Mouse (Mus musculus): Measurements from ENCODE around the gene Wbp2. TPM values are rescaled to one million over a fixed set of nuclear protein-coding genes. Genes with fewer than 3 reads are reported as not detected.

Wbp2 gene
- polyA plus RNA-seq, 1 experiment from 2014 or later, result 153 TPM

GRCm38 (mm10) chr11:116076836-116077235 is 10.0 kb downstream of the Wbp2 start:
- Histone ChIP-seq H3K9me3 (replicated peaks; ENCODE audit: control insufficient read depth, low read length) (no peaks in the 10 kb centered on the region), H3K4me1 (ENCODE audit: control insufficient read depth, insufficient read depth, low read length) (peaks cover 11% of the 10 kb centered on the region), H3K4me3 (ENCODE audit: low read length) (peak overlapping the region; percentile 36), H3K4me2 (ENCODE audit: low read depth, low read length) (peak overlapping the region; percentile 47), H3K9ac (ENCODE audit: low read length) (peak overlapping the region; percentile 62), H3K27me3 (ENCODE audit: control insufficient read depth, insufficient read depth, low read length) (no peaks in the 10 kb centered on the region), H3K36me3 (ENCODE audit: control insufficient read depth, insufficient read depth) (peaks cover 26% of the 10 kb centered on the region), H3K27ac (ENCODE audit: low read length) (peak overlapping the region; percentile 54; the same call in 1 of the 2 replicates)
- WGBS, result 54% methylated on average over 7 of the region's 7 CpGs
- ATAC-seq (replicated peaks; ENCODE audit: extremely low read depth, insufficient read depth, low FRiP score), result no peak

GRCm38 (mm10) chr11:116076266-116076540 is 10.6 kb downstream of the Wbp2 start:
- no peaks in the 10 kb centered on the region for H3K9me3 ChIP-seq (replicated peaks; ENCODE audit: control insufficient read depth, low read length)
- H3K27ac ChIP-seq (ENCODE audit: low read length), result no peak overlapping the region
- H3K4me1 ChIP-seq (ENCODE audit: control insufficient read depth, insufficient read depth, low read length), result peaks cover 11% of the 10 kb centered on the region

GRCm38 (mm10) chr11:116075539-116076265 is 11.1 kb downstream of the Wbp2 start:
- WGBS, result 38% methylated on average over 20 of the region's 20 CpGs
- no peaks in the 10 kb centered on the region for H3K27me3 ChIP-seq (ENCODE audit: control insufficient read depth, insufficient read depth, low read length)
- H3K9ac ChIP-seq (ENCODE audit: low read length), result no peak overlapping the region; the same call in 1 of the 2 replicates
- peaks cover 11% of the 10 kb centered on the region for H3K4me1 ChIP-seq (ENCODE audit: control insufficient read depth, insufficient read depth, low read length)
- peaks cover 18% of the 10 kb centered on the region for H3K36me3 ChIP-seq (ENCODE audit: control insufficient read depth, insufficient read depth)
- no peak overlapping the region for H3K4me2 ChIP-seq (ENCODE audit: low read depth, low read length)
- no peak overlapping the region for H3K27ac ChIP-seq (ENCODE audit: low read length)
- no peak overlapping the region for H3K4me3 ChIP-seq (ENCODE audit: low read length)
- no peak for ATAC-seq (replicated peaks; ENCODE audit: extremely low read depth, insufficient read depth, low FRiP score)
- H3K9me3 ChIP-seq (replicated peaks; ENCODE audit: control insufficient read depth, low read length), result no peaks in the 10 kb centered on the region

More at GRCm38 (mm10) chr11:116076266-116076540, 10.6 kb downstream of the Wbp2 start:
- peak overlapping the region; percentile 47; the same call in 1 of the 2 replicates for H3K4me2 ChIP-seq (ENCODE audit: low read depth, low read length)
- H3K4me3 ChIP-seq (ENCODE audit: low read length), result no peak overlapping the region; the same call in 1 of the 2 replicates
- peak overlapping the region; percentile 62; the same call in 1 of the 2 replicates for H3K9ac ChIP-seq (ENCODE audit: low read length)
- H3K27me3 ChIP-seq (ENCODE audit: control insufficient read depth, insufficient read depth, low read length), result no peaks in the 10 kb centered on the region
- no peak for ATAC-seq (replicated peaks; ENCODE audit: extremely low read depth, insufficient read depth, low FRiP score)
- peaks cover 21% of the 10 kb centered on the region for H3K36me3 ChIP-seq (ENCODE audit: control insufficient read depth, insufficient read depth)
- WGBS, result 61% methylated on average over 7 of the region's 7 CpGs

GRCm38 (mm10) chr11:116074436-116074991 is 12.3 kb downstream of the Wbp2 start:
- Histone ChIP-seq H3K4me1 (ENCODE audit: control insufficient read depth, insufficient read depth, low read length) (peaks cover 11% of the 10 kb centered on the region), H3K36me3 (ENCODE audit: control insufficient read depth, insufficient read depth) (peaks cover 7% of the 10 kb centered on the region), H3K4me2 (ENCODE audit: low read depth, low read length) (no peak overlapping the region), H3K9me3 (replicated peaks; ENCODE audit: control insufficient read depth, low read length) (no peaks in the 10 kb centered on the region), H3K27ac (ENCODE audit: low read length) (no peak overlapping the region), H3K9ac (ENCODE audit: low read length) (no peak overlapping the region), H3K27me3 (ENCODE audit: control insufficient read depth, insufficient read depth, low read length) (no peaks in the 10 kb centered on the region), H3K4me3 (ENCODE audit: low read length) (no peak overlapping the region)
- ATAC-seq (replicated peaks; ENCODE audit: extremely low read depth, insufficient read depth, low FRiP score), result no peak
- WGBS, result 56% methylated on average over 7 of the region's 7 CpGs

GRCm38 (mm10) chr11:116072608-116073007 is 14.2 kb downstream of the Wbp2 start:
- Histone ChIP-seq H3K27me3 (ENCODE audit: control insufficient read depth, insufficient read depth, low read length) (no peaks in the 10 kb centered on the region), H3K36me3 (ENCODE audit: control insufficient read depth, insufficient read depth) (no peaks in the 10 kb centered on the region), H3K27ac (ENCODE audit: low read length) (no peak overlapping the region), H3K4me2 (ENCODE audit: low read depth, low read length) (no peak overlapping the region), H3K9ac (ENCODE audit: low read length) (no peak overlapping the region), H3K4me1 (ENCODE audit: control insufficient read depth, insufficient read depth, low read length) (peaks cover 6% of the 10 kb centered on the region; the same call in 1 of the 2 replicates), H3K4me3 (ENCODE audit: low read length) (no peak overlapping the region), H3K9me3 (replicated peaks; ENCODE audit: control insufficient read depth, low read length) (no peaks in the 10 kb centered on the region)
- WGBS, result 63% methylated on average over 3 of the region's 3 CpGs
- ATAC-seq (replicated peaks; ENCODE audit: extremely low read depth, insufficient read depth, low FRiP score), result no peak

- Histone ChIP-seq H3K9ac (ENCODE audit: low read length) (no peak overlapping the region), H3K4me1 (ENCODE audit: control insufficient read depth, insufficient read depth, low read length) (peaks cover 3% of the 10 kb centered on the region; the same call in 1 of the 2 replicates), H3K4me2 (ENCODE audit: low read depth, low read length) (no peak overlapping the region), H3K27me3 (ENCODE audit: control insufficient read depth, insufficient read depth, low read length) (no peaks in the 10 kb centered on the region), H3K36me3 (ENCODE audit: control insufficient read depth, insufficient read depth) (no peaks in the 10 kb centered on the region), H3K9me3 (replicated peaks; ENCODE audit: control insufficient read depth, low read length) (no peaks in the 10 kb centered on the region), H3K27ac (ENCODE audit: low read length) (no peak overlapping the region), H3K4me3 (ENCODE audit: low read length) (no peak overlapping the region)
- no peak for ATAC-seq (replicated peaks; ENCODE audit: extremely low read depth, insufficient read depth, low FRiP score)
- 59% methylated on average over 5 of the region's 5 CpGs for WGBS
Observed at GRCm38 (mm10) chr11:116071510-116071909, 15.3 kb downstream of the Wbp2 start.

- no peaks in the 10 kb centered on the region for H3K27me3 ChIP-seq (ENCODE audit: control insufficient read depth, insufficient read depth, low read length)
- H3K4me2 ChIP-seq (ENCODE audit: low read depth, low read length), result no peak overlapping the region
- H3K4me3 ChIP-seq (ENCODE audit: low read length), result no peak overlapping the region
- 82% methylated on average over 12 of the region's 12 CpGs for WGBS
- ATAC-seq (replicated peaks; ENCODE audit: extremely low read depth, insufficient read depth, low FRiP score), result no peak
- peaks cover 3% of the 10 kb centered on the region; the same call in 1 of the 2 replicates for H3K36me3 ChIP-seq (ENCODE audit: control insufficient read depth, insufficient read depth)
- no peaks in the 10 kb centered on the region for H3K4me1 ChIP-seq (ENCODE audit: control insufficient read depth, insufficient read depth, low read length)
- no peak overlapping the region for H3K27ac ChIP-seq (ENCODE audit: low read length)
- H3K9ac ChIP-seq (ENCODE audit: low read length), result no peak overlapping the region
- H3K9me3 ChIP-seq (replicated peaks; ENCODE audit: control insufficient read depth, low read length), result no peaks in the 10 kb centered on the region
Observed at GRCm38 (mm10) chr11:116065345-116065744, 21.4 kb downstream of the Wbp2 start.

GRCm38 (mm10) chr11:116064187-116064867 is 22.5 kb downstream of the Wbp2 start:
- 63% methylated on average over 23 of the region's 23 CpGs for WGBS
- Histone ChIP-seq H3K27ac (ENCODE audit: low read length) (no peak overlapping the region), H3K4me3 (ENCODE audit: low read length) (no peak overlapping the region), H3K9ac (ENCODE audit: low read length) (no peak overlapping the region), H3K4me2 (ENCODE audit: low read depth, low read length) (no peak overlapping the region), H3K4me1 (ENCODE audit: control insufficient read depth, insufficient read depth, low read length) (no peaks in the 10 kb centered on the region), H3K27me3 (ENCODE audit: control insufficient read depth, insufficient read depth, low read length) (no peaks in the 10 kb centered on the region), H3K36me3 (ENCODE audit: control insufficient read depth, insufficient read depth) (peaks cover 10% of the 10 kb centered on the region), H3K9me3 (replicated peaks; ENCODE audit: control insufficient read depth, low read length) (no peaks in the 10 kb centered on the region)
- ATAC-seq (replicated peaks; ENCODE audit: extremely low read depth, insufficient read depth, low FRiP score), result no peak

- Histone ChIP-seq H3K4me1 (ENCODE audit: control insufficient read depth, insufficient read depth, low read length) (no peaks in the 10 kb centered on the region), H3K9me3 (replicated peaks; ENCODE audit: control insufficient read depth, low read length) (no peaks in the 10 kb centered on the region), H3K36me3 (ENCODE audit: control insufficient read depth, insufficient read depth) (peaks cover 13% of the 10 kb centered on the region), H3K9ac (ENCODE audit: low read length) (no peak overlapping the region), H3K27ac (ENCODE audit: low read length) (no peak overlapping the region), H3K27me3 (ENCODE audit: control insufficient read depth, insufficient read depth, low read length) (no peaks in the 10 kb centered on the region), H3K4me2 (ENCODE audit: low read depth, low read length) (no peak overlapping the region), H3K4me3 (ENCODE audit: low read length) (no peak overlapping the region)
- WGBS, result 67% methylated on average over 13 of the region's 13 CpGs
- no peak for ATAC-seq (replicated peaks; ENCODE audit: extremely low read depth, insufficient read depth, low FRiP score)
Observed at GRCm38 (mm10) chr11:116063562-116063961, 23.2 kb downstream of the Wbp2 start.

All from heart, embryonic 16.5 days (tissue).